Mouse (Mus musculus) lung, postnatal 0 days (tissue): ENCODE results near the gene Ntrk3. TPM values are rescaled to one million over a fixed set of nuclear protein-coding genes. Genes with fewer than 3 reads are reported as not detected.

Experiments used
- ATAC-seq: fragments of 200-750 bp; cut with Nextera tagmentation; 2 replicates; pipeline ENCODE4 v1.8.0; 2017; ENCODE audit warnings: moderate library complexity
- DNase-seq: peaks from one replicate; pipeline ENCODE4 v3.0.0-alpha.2; 2016; ENCODE audit warnings: low spot score
- H3K27ac ChIP-seq: fragments of 300-500 bp; sonication (generic); 2 replicates; pipeline ENCODE4 v1.5.1; 2014; ENCODE audit warnings: antibody characterized with exemption, mild to moderate bottlenecking, low read length, mixed read lengths
- H3K27me3 ChIP-seq: fragments of 300-500 bp; sonication (generic); replicated peaks from 2 replicates; pipeline ENCODE4 v1.6.1; 2014; ENCODE audit warnings: low read length, mixed read lengths; ENCODE audit not compliant: insufficient read depth
- H3K36me3 ChIP-seq: fragments of 300-500 bp; sonication (generic); 2 replicates; pipeline ENCODE4 v1.6.1; 2014; ENCODE audit warnings: low read length, mixed read lengths; ENCODE audit not compliant: insufficient read depth
- H3K4me1 ChIP-seq: fragments of 300-500 bp; sonication (generic); 2 replicates; pipeline ENCODE4 v1.6.1; 2014; ENCODE audit warnings: antibody characterized with exemption, low read depth, low read length, mixed read lengths; ENCODE audit not compliant: insufficient read depth
- H3K4me2 ChIP-seq: fragments of 300-500 bp; sonication (generic); replicated peaks from 2 replicates; pipeline ENCODE4 v1.6.1; 2014; ENCODE audit warnings: low read depth, mild to moderate bottlenecking, low read length, moderate library complexity, mixed read lengths
- H3K4me3 ChIP-seq: fragments of 300-500 bp; sonication (generic); 2 replicates; pipeline ENCODE4 v1.5.1; 2014; ENCODE audit warnings: low read depth, low read length
- H3K9ac ChIP-seq: fragments of 300-500 bp; sonication (generic); replicated peaks from 2 replicates; pipeline ENCODE4 v1.6.1; 2014; ENCODE audit warnings: low read depth, mild to moderate bottlenecking
- H3K9me3 ChIP-seq: fragments of 300-500 bp; sonication (generic); 2 replicates; pipeline ENCODE4 v1.6.1; 2016; ENCODE audit warnings: low read length, mixed read lengths
- CTCF ChIP-seq: IDR thresholded peaks from 2 replicates; pipeline ENCODE4 v1.5.1; 2016; ENCODE audit warnings: antibody characterized with exemption, mild to moderate bottlenecking
- EP300 ChIP-seq: IDR thresholded peaks from 2 replicates; pipeline ENCODE4 v1.6.1; 2016; ENCODE audit warnings: antibody characterized with exemption, mild to moderate bottlenecking, control low read depth
- WGBS: fragments of 180-500 bp; shearing (Covaris S2); extraction: QIAGEN DNeasy Blood & Tissue Kit; methylation state at CpG from one replicate; pipeline ENCODE4 v1.1.7; 2014; 5-methylcytosine and 5-hydroxymethylcytosine counted together
- polyA plus RNA-seq: library from polyadenylated mRNA; unstranded; fragments of >200 nt; fragmentation: Nextera tagmentation; extraction: Ambion mirVana; gene quantifications from 2 replicates; pipeline ENCODE4 v1.2.1, GENCODE M21; 2015

Ntrk3 gene
- polyA plus RNA-seq, 1 experiment from 2014 or later: 1.3 TPM

DNA sequence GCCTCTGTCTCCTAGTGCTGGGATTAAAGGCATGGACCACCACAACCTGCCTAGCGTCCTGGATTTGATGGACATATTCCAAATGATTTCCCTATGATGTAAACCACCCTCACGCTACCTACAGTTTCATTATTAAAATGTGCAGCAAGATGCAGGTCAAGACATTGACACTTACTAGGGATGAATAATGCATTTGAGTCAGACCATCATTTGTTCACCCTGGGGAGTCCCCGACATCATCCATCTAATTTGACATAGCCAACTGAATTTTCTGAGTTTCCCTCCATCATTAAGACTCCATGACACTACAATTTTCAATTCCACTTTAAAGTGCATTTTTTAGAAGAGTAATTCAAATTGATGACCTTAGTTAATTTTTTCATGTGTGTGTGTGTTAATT is 593.0 kb downstream of the Ntrk3 start:
- DNase-seq: no peak
- Histone ChIP-seq H3K4me1 (no peaks in the 10 kb centered on the region), H3K36me3 (no peaks in the 10 kb centered on the region), H3K27me3 (no peaks in the 10 kb centered on the region), H3K27ac (no peak overlapping the region), H3K4me3 (no peak overlapping the region), H3K4me2 (no peak overlapping the region), H3K9ac (no peak overlapping the region), H3K9me3 (no peaks in the 10 kb centered on the region)
- 79% methylated on average over 3 of the region's 3 CpGs for WGBS
- no peak for ATAC-seq
- TF ChIP-seq EP300: no peak
- no peak for TF ChIP-seq CTCF

DNA sequence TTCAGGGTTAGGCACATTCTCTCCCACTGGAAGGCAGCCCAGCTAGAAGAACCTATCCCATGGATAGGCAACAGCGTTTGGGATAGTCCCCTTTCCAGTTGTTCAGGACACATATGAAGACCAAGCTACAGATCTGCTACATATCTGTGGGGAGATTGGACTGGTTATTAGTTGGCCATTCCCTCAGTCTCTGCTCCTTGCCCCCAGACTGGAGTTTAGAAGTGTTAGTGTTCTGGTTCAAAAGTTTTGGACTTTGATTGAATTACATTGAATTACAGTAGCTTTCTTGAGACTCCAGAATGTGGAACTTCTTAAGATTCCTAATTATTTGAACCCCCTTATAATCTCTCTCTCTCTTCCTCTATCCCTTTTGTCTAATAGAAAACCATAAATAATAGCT is 607.8 kb downstream of the Ntrk3 start:
- 67% methylated on average over 1 of the region's 1 CpGs for WGBS
- H3K4me1 ChIP-seq: no peaks in the 10 kb centered on the region
- H3K9ac ChIP-seq: no peak overlapping the region
- no peak overlapping the region for H3K27ac ChIP-seq
- H3K4me2 ChIP-seq: no peak overlapping the region
- no peak overlapping the region for H3K4me3 ChIP-seq
- DNase-seq (no peak), ATAC-seq (no peak)
- no peaks in the 10 kb centered on the region for H3K36me3 ChIP-seq
- H3K9me3 ChIP-seq: no peaks in the 10 kb centered on the region
- H3K27me3 ChIP-seq: no peaks in the 10 kb centered on the region
- TF ChIP-seq EP300 (no peak), CTCF (no peak)

Other genes starting within 250 kb of the Ntrk3 start
- 39.8 and 46.4 TPM in 2 replicates for gene Mrps11, start 45.1 kb upstream of the Ntrk3 start, polyA plus RNA-seq
- 41.7 and 43.1 TPM in 2 replicates for gene Mrpl46, start 45.5 kb upstream of the Ntrk3 start, polyA plus RNA-seq
- 7.8 and 8.5 TPM in 2 replicates for gene Det1, start 109.3 kb upstream of the Ntrk3 start, polyA plus RNA-seq
- 19.9 and 20.0 TPM in 2 replicates for gene Aen, start 157.8 kb upstream of the Ntrk3 start, polyA plus RNA-seq
- 31.0 and 38.5 TPM in 2 replicates for gene Isg20, start 175.4 kb upstream of the Ntrk3 start, polyA plus RNA-seq